Mouse (Mus musculus): ENCODE data around the gene Pex6.

The Pex6 gene

GRCm38 (mm10) chr17:46774131-46774472 is 62.8 kb downstream of the Pex6 start:
- DNase-seq (ENCODE audit: low read depth, low spot score): no peak

DNA sequence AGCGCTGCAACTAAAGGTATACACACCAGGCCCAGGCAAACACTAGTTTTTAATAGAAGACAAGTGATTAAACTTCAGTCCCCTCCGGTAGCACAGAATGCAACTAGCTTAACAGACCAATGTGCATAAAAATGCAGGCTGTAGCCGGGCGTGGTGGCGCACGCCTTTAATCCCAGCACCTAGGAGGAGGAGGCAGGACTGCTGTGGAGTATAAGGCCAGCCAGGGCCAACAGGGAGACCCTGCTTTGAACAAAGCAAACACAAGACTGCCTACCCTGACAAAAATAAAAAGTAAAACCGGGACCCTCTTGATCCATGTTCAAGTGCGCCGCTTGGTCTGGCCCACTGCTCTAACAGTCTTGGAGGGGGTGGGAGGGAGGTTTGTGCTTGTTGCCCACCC is 63.8 kb downstream of the Pex6 start:
- no peak for DNase-seq (ENCODE audit: low read depth, low spot score)

Measured in c-Kit-negative CD71-positive TER-119-positive erythroid progenitor cells, embryonic 14.5 days (primary cell).